ENCODE assay signal across 17 mouse cellular contexts in genomic region chr10:71330070-71330469, GRCm38 (mm10).
"Had no signal": no experiment of that assay in that cellular context is flagged by ENCODE, and none has a peak within 500 bp of the region (broad histone marks: within the 10 kb centered on the region; RNA-seq: fewer than 3 reads in every experiment).

No protein-coding gene starts in this region.

- ATAC-seq: lung, postnatal 0 days; midbrain, embryonic 13.5 days; midbrain, embryonic 15.5 days had no signal

- H3K27ac ChIP-seq: lung, embryonic 15.5 days; macrophage; midbrain, embryonic 13.5 days; midbrain, embryonic 15.5 days; neural tube, embryonic 12.5 days; stomach, embryonic 15.5 days; stomach, postnatal 0 days had no signal

- H3K27me3 ChIP-seq: lung, embryonic 15.5 days; midbrain, embryonic 13.5 days; midbrain, embryonic 15.5 days; neural tube, embryonic 12.5 days; stomach, embryonic 15.5 days had no signal

- DNase-seq: lung, adult 2 months; lung, postnatal 14 days; lung, postnatal 36 days; right cerebral cortex, postnatal 14 days; thymus, adult 2 months; thymus, postnatal 25 days; thymus, postnatal 4 days had no signal

- H3K9me3 ChIP-seq: lung, embryonic 15.5 days; megakaryocyte, embryonic 14.5 days; midbrain, embryonic 13.5 days; midbrain, embryonic 15.5 days; neural tube, embryonic 12.5 days; stomach, embryonic 15.5 days had no signal

- H3K4me2 ChIP-seq: lung, embryonic 15.5 days; midbrain, embryonic 11.5 days; midbrain, embryonic 13.5 days; midbrain, embryonic 15.5 days; neural tube, embryonic 12.5 days; stomach, embryonic 15.5 days had no signal

- H3K9ac ChIP-seq: lung, embryonic 15.5 days; midbrain, embryonic 13.5 days; midbrain, embryonic 15.5 days; neural tube, embryonic 12.5 days; stomach, embryonic 15.5 days had no signal

- H3K4me3 ChIP-seq: lung, embryonic 15.5 days; megakaryocyte, embryonic 14.5 days; midbrain, embryonic 13.5 days; midbrain, embryonic 15.5 days; neural tube, embryonic 12.5 days; stomach, embryonic 15.5 days had no signal

- H3K4me1 ChIP-seq: lung, embryonic 15.5 days; midbrain, embryonic 13.5 days; midbrain, embryonic 15.5 days; neural tube, embryonic 12.5 days; stomach, embryonic 15.5 days had no signal
